Mouse (Mus musculus) urinary bladder, postnatal 4 days (tissue): ENCODE measurements around the gene Nfix.
A peak's percentile ranks its signal among the peaks of the same experiment; 100 is the strongest.

Source experiments
- DNase-seq, 2 experiments: peaks; one replicate each; pipeline ENCODE4 v3.0.0; 2021 to 2022; ENCODE audit warnings: low spot score in 2 of 2

Gene Nfix

DNA sequence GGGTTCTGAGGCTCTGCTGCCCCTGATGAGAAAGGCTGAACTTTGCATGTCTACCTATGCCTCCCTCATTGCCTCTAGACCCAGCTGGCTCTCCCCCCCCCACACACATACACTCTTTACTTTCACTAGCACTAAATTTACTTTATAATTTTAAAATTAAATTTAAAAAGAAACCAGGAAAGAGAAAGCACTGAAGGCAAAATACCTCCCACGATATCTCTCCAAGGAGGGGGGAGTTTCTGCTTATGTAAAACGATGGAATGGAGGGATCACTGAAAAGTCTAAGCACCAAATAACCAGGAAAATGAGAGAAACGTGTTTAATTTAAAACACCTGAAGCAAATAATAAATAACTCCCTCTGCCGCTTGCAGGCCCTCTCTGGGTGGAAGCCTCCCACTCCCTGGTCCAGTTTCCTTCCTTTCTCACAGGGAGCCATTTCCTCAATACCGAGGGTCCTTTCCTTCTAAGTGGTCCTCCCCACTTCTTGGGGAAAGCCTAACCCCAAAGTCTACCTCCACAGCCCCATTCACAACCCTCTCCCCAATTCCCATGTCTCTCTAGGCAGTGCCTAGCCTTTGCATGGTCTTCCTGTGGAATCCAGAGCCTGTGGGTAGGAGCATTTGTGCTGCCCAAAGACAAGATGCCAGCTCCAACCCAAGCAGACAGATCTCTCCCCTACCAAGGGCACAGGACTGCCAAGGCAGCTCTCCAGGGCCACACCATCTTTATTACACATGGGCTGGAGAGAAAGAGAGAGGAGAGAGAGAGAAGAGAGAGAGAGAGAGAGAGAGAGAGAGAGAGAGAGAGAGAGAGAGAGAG is 18.2 kb downstream of the Nfix start:
- DNase-seq = no peak

DNA sequence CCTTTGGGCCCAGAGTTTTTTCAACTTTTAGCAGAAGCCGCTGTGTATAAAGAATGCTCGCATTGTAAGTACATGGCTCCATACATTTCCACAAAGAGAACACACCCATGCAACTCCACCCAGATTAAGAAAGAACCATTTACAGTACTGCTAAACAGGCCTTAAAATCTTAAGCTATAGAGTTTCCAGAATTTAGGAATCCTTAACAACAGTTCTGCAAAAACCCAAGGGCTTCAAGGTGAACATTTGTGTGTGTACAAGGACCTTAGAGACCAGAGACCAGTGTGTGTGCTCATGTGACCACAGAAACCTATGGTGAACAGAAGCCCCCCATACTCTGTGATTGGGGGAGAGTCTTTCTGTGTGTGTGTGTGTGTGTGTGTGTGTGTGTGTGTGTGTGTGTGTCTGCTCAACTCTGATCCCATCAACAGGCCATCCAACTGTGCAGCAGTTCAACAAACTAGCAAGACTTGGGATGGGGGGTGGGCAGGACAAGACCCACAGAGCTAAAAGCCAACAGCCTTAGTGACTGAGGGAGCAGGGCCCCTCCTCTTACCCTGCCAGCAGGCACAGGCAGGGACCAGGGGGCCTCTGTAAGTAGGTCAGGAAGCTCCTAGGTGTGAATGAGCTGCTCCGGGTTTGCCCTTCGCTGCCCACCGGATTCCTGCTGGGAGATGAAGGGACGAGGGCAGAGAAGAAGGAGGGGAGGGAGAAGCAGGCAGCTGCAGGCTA is 19.0 kb downstream of the Nfix start:
- no peak for DNase-seq

DNA sequence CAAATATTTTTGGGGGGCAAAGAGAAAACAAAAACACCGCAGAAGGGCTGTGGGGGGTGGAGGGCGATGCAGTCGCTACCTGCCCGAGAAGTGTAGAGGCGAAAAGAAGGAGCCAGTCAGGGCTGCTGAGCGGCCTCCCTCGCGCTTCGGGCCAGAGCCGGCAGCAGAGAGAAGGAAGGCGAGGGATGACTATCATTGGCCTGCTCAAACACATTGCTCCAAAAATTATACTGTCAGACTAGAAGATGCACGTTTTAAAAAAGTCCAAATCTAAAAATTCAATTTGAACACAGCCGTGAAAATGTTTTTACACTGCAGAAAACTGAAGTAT is 20.0 kb downstream of the Nfix start:
- DNase-seq = no peak

DNA sequence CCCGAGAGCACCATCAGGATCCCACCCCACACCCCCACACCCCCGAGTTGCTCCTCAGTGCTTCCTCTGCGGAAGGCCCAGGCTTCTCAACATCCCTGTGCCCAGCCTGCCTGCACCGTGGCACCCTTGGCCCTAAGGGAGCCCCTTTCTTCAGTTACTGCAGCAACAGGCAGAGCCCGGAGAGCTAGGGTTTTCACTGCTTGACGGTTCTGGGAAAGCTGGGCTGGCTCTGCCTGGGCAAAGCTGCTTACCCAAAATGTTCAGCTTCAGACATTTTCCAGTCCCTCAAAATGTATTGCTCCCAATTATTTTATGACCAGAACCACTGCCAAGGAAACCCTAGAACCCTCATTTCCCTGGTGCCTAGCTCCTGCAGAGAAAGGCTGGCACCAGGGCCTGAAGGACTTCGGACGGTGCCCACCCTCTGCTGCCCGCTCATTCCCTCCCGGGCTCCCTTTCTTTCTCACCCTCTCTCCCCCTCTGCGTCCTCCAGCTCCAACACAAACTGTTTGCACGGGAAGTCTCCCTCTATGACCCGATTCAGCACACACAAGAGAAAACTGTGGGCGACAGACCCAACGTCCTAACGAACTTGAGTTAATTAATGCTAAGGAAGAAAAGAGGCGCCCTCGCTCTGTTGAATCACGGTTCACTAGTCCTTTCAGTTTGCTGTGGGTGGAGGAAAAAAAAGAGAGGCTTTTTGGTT is 20.5 kb downstream of the Nfix start:
- DNase-seq = no peak

DNA sequence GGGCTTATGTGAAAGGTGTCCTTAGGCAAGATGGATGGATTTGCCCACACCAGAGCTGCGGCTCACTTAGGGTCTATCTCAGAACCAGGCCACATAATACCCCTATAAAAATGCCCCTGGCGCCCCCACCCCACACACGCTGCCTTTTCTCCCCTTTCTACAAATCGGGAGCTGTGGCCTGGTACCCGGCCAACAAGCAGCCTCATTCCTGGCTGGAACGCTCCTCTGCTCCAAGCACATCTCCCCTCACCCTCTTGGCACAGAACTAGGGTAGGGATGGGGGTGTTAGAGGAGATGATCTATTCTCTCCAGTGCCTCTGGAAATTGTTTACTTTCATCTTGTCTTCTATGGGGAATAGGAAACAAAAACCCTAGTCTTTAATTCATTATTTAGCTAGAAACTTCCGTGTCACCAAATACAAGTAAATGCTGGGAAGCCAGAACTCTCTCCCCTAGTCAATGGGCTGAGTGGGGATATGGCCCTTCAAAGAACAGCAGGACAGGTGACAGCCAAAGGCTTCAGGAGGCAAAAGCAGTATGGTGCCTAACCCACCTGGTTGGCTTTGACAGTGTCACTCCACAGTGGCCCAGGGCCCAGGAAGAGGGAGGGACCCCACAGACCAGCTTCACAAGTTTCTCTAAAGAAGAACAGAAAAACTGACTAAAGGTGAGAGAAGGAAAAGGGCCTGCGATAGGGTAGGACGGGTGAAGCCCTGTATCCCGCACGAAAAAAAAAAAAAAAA is 21.3 kb downstream of the Nfix start:
- DNase-seq = no peak

DNA sequence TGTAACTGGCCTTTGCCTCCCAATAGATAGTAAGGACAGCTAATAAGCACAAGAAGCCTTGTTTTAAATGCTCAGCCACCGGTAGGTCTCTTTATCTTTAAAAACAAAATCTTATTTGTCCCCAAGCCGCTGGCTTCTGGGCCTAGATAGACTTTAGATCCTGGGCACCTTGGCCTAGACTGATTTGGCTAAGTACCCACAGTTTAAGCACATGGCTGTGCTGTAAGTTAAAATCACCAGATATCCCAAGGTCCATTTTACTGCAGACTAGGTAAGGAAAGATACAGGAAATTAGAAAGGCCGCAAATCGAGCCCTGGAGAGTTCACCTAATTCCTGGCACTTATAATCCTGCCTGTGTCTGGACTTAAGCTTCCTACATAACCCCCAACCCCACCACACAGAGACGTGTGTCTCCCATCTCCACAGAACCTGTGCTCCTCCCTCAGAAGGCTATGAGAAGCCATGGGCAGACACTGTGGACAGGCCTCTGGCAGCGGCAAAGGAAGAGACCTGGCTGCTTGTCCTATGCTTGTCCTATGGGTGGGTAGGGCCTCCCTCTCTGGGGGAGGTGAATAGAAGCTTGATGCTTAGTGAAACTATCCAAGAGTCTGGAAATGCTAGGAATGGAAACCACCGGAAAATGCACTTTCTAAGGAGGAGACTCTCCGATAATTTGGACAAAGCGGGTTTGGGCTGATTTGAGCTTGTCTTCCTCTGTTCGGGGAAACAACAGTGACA is 22.1 kb downstream of the Nfix start:
- DNase-seq = no peak

DNA sequence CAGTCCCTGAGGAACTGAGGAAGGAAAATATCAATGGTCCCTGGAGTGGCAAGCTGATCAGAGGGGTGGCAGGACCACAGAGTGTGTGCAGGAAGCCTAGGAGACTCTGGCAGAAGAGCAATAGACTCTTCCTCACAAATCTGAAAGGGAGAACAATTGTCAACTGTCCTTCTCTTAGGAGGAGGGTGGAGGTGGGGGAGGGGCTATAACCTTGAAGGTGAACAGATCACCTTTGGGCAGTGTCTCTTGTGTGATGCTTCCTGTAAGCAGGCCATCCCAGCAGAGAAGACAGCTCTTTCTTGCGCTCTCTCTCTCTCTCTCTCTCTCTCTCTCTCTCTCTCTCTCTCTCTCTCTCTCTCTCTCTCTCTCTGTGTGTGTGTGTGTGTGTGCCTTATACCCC is 23.6 kb downstream of the Nfix start:
- DNase-seq = no peak

DNA sequence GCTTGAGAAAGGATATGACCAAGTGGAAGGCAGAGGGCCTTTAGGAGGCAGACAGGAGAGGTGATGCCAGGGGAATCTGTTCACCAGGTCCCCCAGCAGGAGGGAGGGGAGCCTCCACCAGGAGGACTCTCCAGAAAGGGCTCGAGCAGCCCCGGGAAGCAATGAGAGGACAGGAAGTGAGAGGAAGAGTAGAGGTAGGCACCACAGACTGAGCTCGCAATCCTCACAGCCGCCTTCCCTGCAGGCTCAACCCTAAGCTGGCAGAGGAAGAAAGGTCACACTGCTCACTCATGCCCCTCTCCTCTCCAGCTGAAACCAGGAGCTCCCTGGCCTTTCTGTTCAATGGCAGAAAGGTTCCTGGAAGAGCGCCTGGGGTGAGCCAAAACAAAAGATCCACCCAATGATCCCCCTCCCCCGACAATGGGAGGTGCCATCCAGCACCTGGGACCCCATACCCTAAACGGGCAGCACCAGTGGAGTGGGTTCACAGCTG is 24.5 kb downstream of the Nfix start:
- no peak for DNase-seq

DNA sequence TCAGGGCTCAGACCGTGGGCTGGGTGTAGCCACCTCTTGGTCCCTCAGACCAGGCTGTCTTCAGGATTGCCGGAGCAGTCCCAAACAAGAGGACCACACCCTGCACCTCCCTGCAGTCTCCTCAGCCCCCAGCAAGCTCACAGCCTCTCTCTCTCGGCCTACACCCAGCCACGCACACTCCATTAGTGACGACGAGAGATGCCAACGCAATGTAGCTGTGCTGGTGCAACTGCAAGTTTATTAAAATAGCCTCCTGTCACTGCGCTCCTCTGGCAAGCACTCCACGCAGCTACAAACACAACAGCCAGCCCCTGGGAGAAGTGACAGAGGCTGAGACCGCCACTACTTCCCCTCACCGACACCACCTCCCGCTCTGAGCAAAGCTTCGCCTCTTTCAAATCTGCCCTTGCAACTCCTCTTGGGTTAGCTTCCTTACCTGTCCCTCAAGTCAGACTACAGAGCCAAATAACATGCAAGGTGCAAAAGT is 25.0 kb downstream of the Nfix start:
- peak in 1 of 2 experiments; percentile 51 for DNase-seq

DNA sequence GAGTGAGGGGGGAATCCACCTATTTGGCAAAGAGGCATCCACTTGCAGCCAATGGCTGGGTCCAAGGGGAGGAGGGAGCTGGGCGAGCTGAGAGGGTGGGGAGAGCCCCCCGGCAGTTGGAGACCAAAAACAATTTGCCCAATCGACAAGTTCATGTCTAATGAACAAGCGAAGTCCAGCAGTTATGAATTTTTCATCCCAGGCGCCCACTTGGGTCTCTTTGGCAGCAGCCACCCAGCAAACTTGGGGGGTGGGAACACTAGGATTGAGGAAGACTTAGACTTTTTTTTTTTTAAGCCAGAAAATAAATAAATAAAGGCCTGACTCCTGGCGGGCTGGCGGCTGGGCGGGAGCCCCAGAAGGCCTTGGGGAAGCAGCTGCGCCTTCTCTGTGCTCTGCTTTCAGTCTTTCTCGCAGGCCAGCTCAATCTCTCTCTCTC is 25.7 kb downstream of the Nfix start:
- DNase-seq = peak in 1 of 2 experiments; percentile 75

DNA sequence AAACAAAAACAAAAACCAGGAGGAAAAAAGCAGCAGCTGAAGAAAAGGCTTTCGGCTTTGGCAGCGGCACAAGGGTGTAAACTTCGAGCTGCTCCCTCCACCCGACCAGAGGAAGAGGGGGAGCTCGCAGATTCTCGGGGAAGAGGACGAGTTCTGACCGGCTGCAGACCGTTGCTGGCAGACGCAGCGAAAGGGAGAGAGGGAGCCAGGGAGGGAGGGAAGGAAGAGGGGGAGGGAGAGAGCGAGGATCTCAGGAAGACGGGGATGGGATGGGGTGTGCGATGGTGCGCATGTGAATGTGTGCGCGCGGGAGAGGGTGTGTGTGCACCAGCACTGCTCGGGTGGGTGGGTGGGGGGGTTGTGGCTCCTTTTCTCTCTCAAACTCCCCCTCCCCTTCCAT is 26.3 kb downstream of the Nfix start:
- peak; percentile 86 to 87 for DNase-seq

DNA sequence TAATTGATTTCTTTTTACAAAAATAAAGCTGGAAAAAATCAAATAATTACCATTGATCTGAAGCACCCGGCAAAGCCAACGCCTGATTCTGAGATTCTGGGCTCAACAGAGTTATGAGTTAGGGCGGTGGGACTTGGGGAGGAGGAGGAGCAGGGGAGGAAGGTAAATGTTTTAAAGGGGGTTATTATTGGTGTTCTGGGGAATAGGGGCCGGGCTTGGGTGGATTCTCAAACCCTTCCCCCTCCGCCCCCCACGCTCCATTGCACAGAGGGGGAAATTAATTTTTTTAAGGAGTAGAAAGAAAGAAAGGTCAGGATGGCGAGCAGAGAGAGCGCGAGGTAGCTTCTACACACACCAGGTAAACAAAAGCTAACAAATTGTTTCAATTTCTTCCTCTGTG is 26.8 kb downstream of the Nfix start:
- DNase-seq = no peak

DNA sequence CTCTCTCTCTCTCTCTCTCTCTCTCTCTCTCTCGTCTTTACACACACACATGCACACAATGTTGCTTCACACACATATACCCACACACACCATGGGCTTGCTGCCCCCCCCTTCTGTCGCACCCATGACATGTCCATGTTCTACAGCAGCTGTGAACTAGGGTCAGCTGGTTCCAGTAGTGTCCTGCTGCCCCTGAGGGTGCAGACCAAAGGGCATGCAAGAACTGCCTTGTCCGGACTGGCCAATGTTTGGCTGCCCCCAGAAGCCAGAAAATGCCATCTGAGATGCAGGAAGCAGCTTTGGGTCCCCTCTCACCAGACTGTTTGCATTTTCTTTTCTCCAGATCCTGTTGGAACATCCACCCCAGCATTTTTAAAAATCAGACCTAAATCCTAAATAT is 27.5 kb downstream of the Nfix start:
- no peak for DNase-seq

DNA sequence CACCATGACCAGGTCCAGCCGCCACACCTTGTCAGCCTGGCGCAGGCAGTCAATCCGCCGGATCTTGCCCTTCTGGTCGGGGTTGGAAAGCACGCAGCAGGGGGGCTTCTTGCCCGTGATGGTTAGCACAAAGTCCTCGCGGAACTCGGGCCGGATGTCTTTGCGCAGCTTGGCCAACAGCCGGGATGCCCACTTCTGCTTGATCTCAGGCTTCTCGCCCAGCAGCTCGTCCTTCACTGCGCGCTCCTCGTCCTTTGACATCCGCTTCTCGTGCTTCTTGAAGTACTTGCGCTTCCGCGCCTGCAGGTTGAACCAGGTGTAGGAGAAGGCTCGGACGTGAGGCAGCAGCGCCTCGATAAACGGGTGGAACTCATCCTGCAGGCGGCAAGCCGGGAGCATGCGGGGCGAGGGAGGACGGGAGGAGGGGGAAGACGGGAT is 28.2 kb downstream of the Nfix start:
- no peak for DNase-seq

DNA sequence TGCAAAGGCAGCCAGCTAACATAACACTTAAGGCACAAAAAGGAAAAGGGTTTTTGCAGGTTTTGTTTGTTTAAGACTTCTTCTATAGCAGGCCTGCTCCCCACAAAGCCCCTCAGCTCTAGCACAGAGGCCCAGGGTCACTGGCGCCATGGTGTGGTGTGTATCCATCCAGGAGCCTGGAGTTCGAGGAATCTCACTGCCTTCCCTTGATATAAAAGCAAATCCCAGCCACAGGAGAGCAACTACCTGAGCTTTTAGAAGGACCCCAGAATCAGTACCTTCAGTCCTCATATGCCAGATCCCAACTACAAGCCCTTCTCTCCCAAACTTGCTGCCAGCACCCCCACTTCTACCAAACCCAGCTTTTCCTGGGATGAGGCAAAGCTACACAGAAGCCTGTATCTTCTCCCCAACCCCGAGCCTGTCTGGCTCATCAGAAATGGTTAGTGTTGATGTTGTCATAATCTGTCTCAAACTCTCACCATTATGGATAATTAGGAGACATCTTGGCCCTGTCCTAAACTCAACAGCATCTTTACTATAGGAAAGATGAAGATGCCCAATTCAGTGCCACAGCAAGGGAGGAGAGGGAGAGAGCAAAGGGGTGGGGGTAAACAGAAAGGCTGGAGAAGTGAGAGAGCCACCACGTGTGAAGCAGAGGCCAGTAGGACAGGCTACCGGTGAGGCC is 29.0 kb downstream of the Nfix start:
- no peak for DNase-seq

DNA sequence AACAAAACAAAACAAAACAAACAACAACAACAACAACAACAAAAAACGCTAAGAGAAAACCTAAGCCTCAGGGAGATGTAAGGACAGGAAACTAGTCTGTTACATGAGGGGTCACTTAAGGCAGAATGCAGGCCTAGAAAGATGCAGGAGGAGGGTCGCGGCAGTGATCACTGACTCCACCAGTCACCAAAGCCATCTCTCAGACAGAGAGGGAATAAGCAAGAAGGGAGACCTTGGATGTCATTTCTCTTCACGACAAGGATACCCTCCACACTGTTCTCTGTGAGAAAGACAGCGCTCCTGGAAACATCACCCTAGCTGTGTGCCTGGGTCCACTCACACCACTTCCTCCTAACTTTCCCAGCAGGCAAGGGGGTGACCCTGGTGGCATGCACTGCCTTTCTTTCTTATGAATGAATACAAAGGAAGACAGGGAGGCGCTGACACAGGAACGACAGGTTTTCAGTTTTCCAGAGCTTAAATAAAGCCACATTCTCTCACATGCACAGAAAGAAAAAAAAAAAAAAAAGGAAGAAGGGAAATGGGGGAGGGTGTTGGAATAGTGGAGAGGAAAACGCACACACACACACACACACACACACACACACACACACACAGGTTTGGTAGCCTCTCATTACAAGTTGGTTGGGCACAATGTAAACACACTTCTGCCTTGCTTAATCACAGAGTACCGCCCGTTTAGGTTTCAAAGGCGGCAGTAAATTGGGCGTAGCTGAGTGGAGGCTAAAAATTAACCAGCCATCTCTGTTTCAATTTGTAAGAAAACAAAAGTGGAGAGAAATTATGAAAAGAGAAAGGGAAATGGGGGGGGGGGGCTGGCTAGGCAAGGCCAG is 29.8 kb downstream of the Nfix start:
- no peak for DNase-seq

DNA sequence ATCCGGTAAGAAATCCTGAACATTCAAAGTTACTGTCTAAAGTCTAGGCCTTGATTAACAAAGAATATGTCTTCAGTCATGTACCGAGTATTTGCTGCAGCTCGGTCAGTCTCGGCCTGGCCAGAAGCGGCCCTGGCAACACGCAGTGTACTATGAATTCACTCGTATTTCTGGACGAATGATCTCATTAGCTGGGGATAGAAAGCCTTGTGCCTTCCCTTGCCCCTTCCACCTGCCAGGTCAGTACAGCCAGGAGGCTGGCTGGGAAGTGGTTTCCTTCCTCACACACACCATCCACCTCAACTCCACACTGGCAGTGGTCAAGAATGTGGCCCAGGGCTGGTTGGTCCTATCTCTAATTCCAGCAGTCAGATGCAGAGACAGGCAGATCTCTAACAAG is 30.8 kb downstream of the Nfix start:
- no peak for DNase-seq

DNA sequence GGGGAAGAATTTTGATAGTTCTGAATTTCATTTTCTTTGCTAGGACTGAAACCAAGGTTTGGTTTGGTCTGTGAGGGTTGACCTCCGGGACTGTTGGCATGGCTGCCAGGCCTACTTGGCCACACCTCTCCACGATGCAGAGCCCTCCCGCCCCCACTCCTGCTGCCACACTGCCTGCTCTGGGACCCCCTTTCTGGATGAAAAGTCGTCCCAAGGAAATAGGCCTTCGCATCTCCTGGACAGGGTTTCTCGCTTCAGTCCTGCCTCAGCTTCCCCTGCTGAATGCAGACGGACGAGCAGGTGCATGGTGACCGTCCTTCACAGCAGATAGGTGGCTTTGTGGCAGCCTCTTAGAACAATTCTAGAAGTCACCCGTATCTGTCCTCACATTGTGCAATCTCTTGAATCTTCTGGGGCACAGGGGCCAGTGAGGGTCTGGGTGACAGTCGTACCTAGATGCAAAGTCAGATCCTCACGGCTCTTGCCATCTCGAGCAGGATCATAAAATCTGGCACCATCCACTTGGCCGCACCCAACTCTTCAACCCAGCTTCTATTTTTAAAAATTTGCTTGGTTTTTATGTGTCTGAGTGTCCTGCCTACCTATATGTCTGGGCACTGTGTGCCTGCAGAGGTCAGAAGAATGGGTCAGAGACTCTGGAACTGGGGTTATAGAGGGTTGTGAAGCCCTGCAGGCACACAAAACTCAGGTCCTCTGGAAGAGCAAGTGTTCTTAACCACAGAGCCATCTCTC is 31.6 kb downstream of the Nfix start:
- no peak for DNase-seq

DNA sequence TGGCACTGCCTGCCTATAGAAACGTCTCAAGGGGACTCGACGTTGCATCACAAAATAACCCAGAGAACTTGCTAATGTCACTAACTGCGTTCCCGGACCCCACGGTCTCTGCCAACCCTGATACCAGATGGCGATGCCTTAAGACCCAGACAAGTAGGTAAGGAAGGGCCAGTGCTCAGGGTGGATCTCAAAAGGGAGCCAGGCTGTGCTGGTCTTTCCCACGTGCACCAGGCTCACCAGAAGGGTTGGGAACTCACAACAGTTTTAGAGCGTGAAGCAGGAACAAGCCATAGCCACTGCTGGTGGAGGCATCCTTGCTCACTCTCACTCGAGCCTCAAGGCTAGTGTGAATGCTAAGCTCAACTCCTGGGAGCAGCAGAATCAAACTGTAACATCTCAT is 32.9 kb downstream of the Nfix start:
- DNase-seq = no peak
